Mouse (Mus musculus): ENCODE data around the gene Snd1. TPM values are rescaled to one million over a fixed set of nuclear protein-coding genes. Genes with fewer than 3 reads are reported as not detected.

Gene Snd1
- polyA plus RNA-seq, 1 experiment: 155 TPM

DNA sequence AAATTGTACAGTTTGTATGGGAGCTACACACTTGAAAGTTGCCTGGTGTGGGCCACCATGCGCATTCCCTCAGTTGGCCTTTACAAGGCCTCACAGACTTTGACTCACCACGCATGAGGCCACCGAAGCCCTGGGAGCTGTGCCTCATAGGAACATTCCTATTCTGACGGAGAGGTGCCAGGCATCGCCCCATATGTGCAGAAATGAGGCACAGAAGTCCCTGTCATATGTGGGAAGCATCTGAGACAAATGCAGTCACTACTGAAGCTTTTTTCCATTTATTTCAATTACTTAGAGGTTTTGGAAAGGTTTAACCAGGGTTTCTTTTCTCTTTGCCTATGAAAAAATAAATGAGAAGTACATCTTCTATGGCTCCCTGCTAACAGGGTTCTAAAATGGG, 278.3 kb downstream of the Snd1 start:
- H3K79me2 ChIP-seq (ENCODE audit: control insufficient read depth, insufficient read depth): no peaks in the 10 kb centered on the region
- H3K79me3 ChIP-seq (ENCODE audit: low read depth): no peaks in the 10 kb centered on the region
- TF ChIP-seq MYOG (IDR thresholded peaks at IDR 0.05; ENCODE audit: control insufficient read depth, extremely low read depth, insufficient read length) (no peak), MYOD1 (IDR thresholded peaks at IDR 0.05; ENCODE audit: control insufficient read depth, insufficient read length, low read depth) (no peak), FOSL1 (IDR thresholded peaks at IDR 0.05; ENCODE audit: insufficient read depth, low read length, poor library complexity, severe bottlenecking) (no peak), CTCF (IDR thresholded peaks at IDR 0.05; ENCODE audit: control insufficient read depth, insufficient read depth, insufficient read length) (no peak), USF1 (IDR thresholded peaks at IDR 0.05; ENCODE audit: low read depth) (no peak), CEBPB (IDR thresholded peaks at IDR 0.05; ENCODE audit: low read depth) (no peak)
- no peak overlapping the region for H3ac ChIP-seq (ENCODE audit: control insufficient read depth, insufficient read length, low read depth)
- peaks cover 48% of the 10 kb centered on the region for H3K36me3 ChIP-seq (ENCODE audit: control insufficient read depth, insufficient read depth)
- H3K4me3 ChIP-seq (ENCODE audit: insufficient read depth, poor library complexity, severe bottlenecking): no peak overlapping the region
- H3K27me3 ChIP-seq (ENCODE audit: control insufficient read depth, insufficient read depth, insufficient read length): no peaks in the 10 kb centered on the region

DNA sequence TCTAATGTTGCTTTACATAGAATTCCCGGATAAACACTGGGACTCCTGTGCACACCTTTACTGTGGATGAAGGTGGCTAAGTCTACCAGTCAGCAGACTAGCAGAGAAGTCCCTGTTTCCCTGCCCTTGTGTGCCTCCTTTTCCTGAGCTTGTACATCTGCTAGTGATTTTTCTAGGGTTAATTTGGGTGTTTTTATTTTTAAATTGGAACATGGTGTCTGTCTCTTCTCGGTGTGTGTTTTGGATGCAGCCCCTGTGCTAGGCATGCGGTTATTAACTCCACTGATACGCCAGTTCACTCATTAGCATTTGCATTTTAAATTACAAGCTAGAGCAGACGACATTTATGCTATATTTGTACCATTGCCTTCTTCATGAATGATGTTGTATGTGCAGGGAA, 278.7 kb downstream of the Snd1 start:
- no peak overlapping the region for H3K4me3 ChIP-seq (ENCODE audit: insufficient read depth, poor library complexity, severe bottlenecking)
- TF ChIP-seq CTCF (IDR thresholded peaks at IDR 0.05; ENCODE audit: control insufficient read depth, insufficient read depth, insufficient read length): no peak
- no peak for TF ChIP-seq USF1 (IDR thresholded peaks at IDR 0.05; ENCODE audit: low read depth)
- TF ChIP-seq MYOD1 (IDR thresholded peaks at IDR 0.05; ENCODE audit: control insufficient read depth, insufficient read length, low read depth): no peak
- no peaks in the 10 kb centered on the region for H3K79me3 ChIP-seq (ENCODE audit: low read depth)
- H3K27me3 ChIP-seq (ENCODE audit: control insufficient read depth, insufficient read depth, insufficient read length): no peaks in the 10 kb centered on the region
- no peak overlapping the region for H3ac ChIP-seq (ENCODE audit: control insufficient read depth, insufficient read length, low read depth)
- no peaks in the 10 kb centered on the region for H3K79me2 ChIP-seq (ENCODE audit: control insufficient read depth, insufficient read depth)
- H3K36me3 ChIP-seq (ENCODE audit: control insufficient read depth, insufficient read depth): peaks cover 48% of the 10 kb centered on the region

DNA sequence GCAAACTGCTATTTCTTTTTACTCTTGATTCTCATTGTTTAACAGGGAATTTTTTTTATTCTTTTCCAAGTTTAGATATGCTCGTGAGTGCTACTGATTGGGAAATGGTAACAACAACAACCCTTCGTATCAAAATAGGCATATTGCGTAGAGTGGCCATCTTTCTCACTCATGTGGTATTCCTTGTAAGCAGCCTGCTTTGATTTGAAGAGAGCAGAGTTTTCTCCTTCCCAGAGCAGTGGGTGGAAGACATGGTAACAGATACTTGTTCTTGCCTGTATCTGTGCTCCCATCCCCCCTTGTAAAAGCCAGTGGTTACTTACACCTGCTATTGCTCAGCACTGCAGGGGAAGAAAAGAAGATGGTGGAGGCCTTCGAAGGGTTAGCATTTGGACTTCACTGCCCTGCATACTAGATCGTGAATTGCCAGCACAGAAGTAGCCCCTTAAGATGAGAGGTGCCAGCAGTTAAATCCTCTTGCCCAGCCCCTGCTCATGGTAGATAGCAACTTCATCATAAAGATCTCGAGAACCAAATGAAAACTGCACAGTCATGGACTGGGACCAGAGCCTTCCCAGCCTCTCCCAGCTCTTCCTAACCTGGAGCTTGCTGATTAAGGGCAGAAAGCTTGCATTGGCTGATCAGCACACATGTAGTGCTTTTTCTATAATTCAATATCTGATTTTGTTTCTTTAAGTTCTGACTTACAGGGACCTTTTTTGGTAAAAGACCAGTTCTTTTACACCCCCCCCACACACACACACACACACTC, 279.4 kb downstream of the Snd1 start:
- no peak for TF ChIP-seq CEBPB (IDR thresholded peaks at IDR 0.05; ENCODE audit: low read depth)
- no peak for TF ChIP-seq FOSL1 (IDR thresholded peaks at IDR 0.05; ENCODE audit: insufficient read depth, low read length, poor library complexity, severe bottlenecking)
- TF ChIP-seq MYOG (IDR thresholded peaks at IDR 0.05; ENCODE audit: control insufficient read depth, extremely low read depth, insufficient read length): no peak
- TF ChIP-seq USF1 (IDR thresholded peaks at IDR 0.05; ENCODE audit: low read depth): no peak
- no peak for TF ChIP-seq MAX (IDR thresholded peaks at IDR 0.05)
- no peak for TF ChIP-seq MYOD1 (IDR thresholded peaks at IDR 0.05; ENCODE audit: control insufficient read depth, insufficient read length, low read depth)
- no peak for TF ChIP-seq CTCF (IDR thresholded peaks at IDR 0.05; ENCODE audit: control insufficient read depth, insufficient read depth, insufficient read length)
- no peak overlapping the region for H3ac ChIP-seq (ENCODE audit: control insufficient read depth, insufficient read length, low read depth)
- H3K36me3 ChIP-seq (ENCODE audit: control insufficient read depth, insufficient read depth): peaks cover 51% of the 10 kb centered on the region
- H3K79me2 ChIP-seq (ENCODE audit: control insufficient read depth, insufficient read depth): no peaks in the 10 kb centered on the region
- no peak overlapping the region for H3K4me3 ChIP-seq (ENCODE audit: insufficient read depth, poor library complexity, severe bottlenecking)
- H3K27me3 ChIP-seq (ENCODE audit: control insufficient read depth, insufficient read depth, insufficient read length): no peaks in the 10 kb centered on the region
- H3K79me3 ChIP-seq (ENCODE audit: low read depth): no peaks in the 10 kb centered on the region

DNA sequence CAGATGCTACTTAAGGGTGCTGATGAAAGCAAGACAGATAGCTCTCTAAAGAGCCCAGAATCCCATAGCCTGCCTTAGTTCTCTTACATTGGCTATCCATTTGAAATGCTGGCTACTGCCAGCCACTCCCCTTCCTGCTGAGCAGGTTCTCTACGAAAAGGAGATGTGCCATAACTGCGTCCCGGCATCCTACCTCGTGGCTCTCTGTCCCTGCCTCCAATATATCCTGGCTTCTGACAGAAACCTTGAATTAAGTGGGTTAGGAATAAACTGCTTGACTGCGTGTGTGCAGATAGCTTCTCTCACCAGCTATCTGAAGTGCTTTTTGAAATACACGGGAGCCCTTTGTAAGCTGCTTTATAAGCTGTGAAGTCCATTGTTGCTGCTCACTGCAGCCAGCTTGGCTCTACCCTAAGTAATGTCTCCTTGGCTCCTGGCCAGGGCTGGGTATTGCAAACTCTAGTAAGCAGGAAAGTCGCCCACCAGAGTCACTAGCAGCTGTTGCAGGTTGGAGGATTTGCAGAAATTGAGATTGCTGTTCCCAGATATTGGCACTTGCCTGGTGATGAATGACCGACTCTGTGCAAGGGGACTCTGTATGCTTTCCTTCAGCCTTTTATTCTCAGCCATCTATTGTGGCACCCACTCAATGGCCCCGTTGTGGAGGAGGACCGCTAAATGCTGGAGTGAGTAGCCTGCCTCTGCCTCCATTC, 281.5 kb downstream of the Snd1 start:
- no peaks in the 10 kb centered on the region for H3K27me3 ChIP-seq (ENCODE audit: control insufficient read depth, insufficient read depth, insufficient read length)
- H3K79me3 ChIP-seq (ENCODE audit: low read depth): no peaks in the 10 kb centered on the region
- TF ChIP-seq USF1 (IDR thresholded peaks at IDR 0.05; ENCODE audit: low read depth) (no peak), MAX (IDR thresholded peaks at IDR 0.05) (no peak), CTCF (IDR thresholded peaks at IDR 0.05; ENCODE audit: control insufficient read depth, insufficient read depth, insufficient read length) (no peak), FOSL1 (IDR thresholded peaks at IDR 0.05; ENCODE audit: insufficient read depth, low read length, poor library complexity, severe bottlenecking) (no peak), MYOG (IDR thresholded peaks at IDR 0.05; ENCODE audit: control insufficient read depth, extremely low read depth, insufficient read length) (no peak), MYOD1 (IDR thresholded peaks at IDR 0.05; ENCODE audit: control insufficient read depth, insufficient read length, low read depth) (no peak), CEBPB (IDR thresholded peaks at IDR 0.05; ENCODE audit: low read depth) (no peak)
- no peaks in the 10 kb centered on the region for H3K79me2 ChIP-seq (ENCODE audit: control insufficient read depth, insufficient read depth)
- H3ac ChIP-seq (ENCODE audit: control insufficient read depth, insufficient read length, low read depth): no peak overlapping the region
- no peak overlapping the region for H3K4me3 ChIP-seq (ENCODE audit: insufficient read depth, poor library complexity, severe bottlenecking)
- H3K36me3 ChIP-seq (ENCODE audit: control insufficient read depth, insufficient read depth): peaks cover 39% of the 10 kb centered on the region

DNA sequence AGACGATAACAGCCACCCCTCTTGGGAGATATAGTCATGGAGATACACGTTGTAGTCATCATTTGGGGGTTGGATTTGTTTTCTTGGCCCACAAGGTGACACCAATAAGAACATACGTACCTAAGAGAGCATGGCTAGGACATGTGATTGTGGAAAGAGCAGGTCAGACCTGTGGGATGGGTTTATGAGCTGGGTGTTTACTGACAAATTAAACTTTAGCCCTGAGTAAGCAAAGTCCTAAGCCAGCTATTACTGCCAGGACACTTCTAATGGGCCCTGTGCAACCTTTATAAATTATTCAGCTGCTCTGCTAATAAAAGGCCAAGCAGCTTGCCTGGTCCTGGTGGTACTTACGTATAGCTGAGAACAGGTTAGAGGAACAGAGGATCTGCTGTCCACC, 283.4 kb downstream of the Snd1 start:
- no peaks in the 10 kb centered on the region for H3K79me2 ChIP-seq (ENCODE audit: control insufficient read depth, insufficient read depth)
- no peak overlapping the region for H3ac ChIP-seq (ENCODE audit: control insufficient read depth, insufficient read length, low read depth)
- H3K4me3 ChIP-seq (ENCODE audit: insufficient read depth, poor library complexity, severe bottlenecking): no peak overlapping the region
- TF ChIP-seq CEBPB (IDR thresholded peaks at IDR 0.05; ENCODE audit: low read depth): no peak
- TF ChIP-seq USF1 (IDR thresholded peaks at IDR 0.05; ENCODE audit: low read depth): no peak
- no peak for TF ChIP-seq MAX (IDR thresholded peaks at IDR 0.05)
- TF ChIP-seq CTCF (IDR thresholded peaks at IDR 0.05; ENCODE audit: control insufficient read depth, insufficient read depth, insufficient read length): no peak
- TF ChIP-seq FOSL1 (IDR thresholded peaks at IDR 0.05; ENCODE audit: insufficient read depth, low read length, poor library complexity, severe bottlenecking): no peak
- TF ChIP-seq MYOG (IDR thresholded peaks at IDR 0.05; ENCODE audit: control insufficient read depth, extremely low read depth, insufficient read length): no peak
- TF ChIP-seq MYOD1 (IDR thresholded peaks at IDR 0.05; ENCODE audit: control insufficient read depth, insufficient read length, low read depth): no peak
- H3K36me3 ChIP-seq (ENCODE audit: control insufficient read depth, insufficient read depth): peaks cover 46% of the 10 kb centered on the region
- no peaks in the 10 kb centered on the region for H3K27me3 ChIP-seq (ENCODE audit: control insufficient read depth, insufficient read depth, insufficient read length)
- H3K79me3 ChIP-seq (ENCODE audit: low read depth): no peaks in the 10 kb centered on the region

All from C2C12 (cell line).